Comparison of ENCODE assay signal across 14 mouse cellular contexts in the genomic region with DNA sequence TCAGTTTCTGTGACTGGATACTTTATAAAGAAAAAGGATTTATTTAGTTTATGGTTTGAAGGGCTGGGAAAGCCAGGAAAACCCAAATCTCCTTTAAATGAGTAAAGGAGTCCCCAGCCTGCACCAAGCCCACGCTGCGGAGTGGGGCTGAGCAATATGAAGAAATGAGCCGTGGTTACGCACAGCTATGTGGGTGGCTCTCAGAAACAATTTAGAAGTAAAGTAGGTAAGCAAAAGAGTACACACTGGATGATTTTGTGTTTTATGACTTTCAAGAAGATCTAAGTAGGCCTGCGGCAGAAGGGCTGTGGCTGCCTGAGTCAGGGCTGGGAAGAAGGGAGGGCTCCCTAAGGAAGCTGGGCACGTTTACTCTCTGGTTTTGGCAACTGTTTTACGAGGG.
"Had no signal": no experiment of that assay in that cellular context is flagged by ENCODE, and none has a peak within 500 bp of the region (broad histone marks: within the 10 kb centered on the region; RNA-seq: fewer than 3 reads in every experiment).

No protein-coding gene starts in this region.

- H3K4me3 ChIP-seq: left cerebral cortex, adult 2 months; limb, embryonic 15.5 days; liver, embryonic 12.5 days; midbrain, embryonic 10.5 days; myocyte; neural tube, embryonic 15.5 days; stomach, embryonic 15.5 days had no signal

- H3K27me3 ChIP-seq: limb, embryonic 15.5 days; liver, embryonic 12.5 days; neural tube, embryonic 15.5 days; stomach, embryonic 15.5 days had no signal

- H3K36me3 ChIP-seq: limb, embryonic 15.5 days; liver, embryonic 12.5 days; midbrain, embryonic 10.5 days; neural tube, embryonic 15.5 days; stomach, embryonic 15.5 days had no signal

- H3K4me1 ChIP-seq: limb, embryonic 15.5 days; liver, embryonic 12.5 days; midbrain, embryonic 10.5 days; stomach, embryonic 15.5 days had no signal

- DNase-seq: kidney, adult 11 months; lung, embryonic 14.5 days; lung, postnatal 10 days; lung, postnatal 4 days; midbrain, embryonic 14.5 days; thymus, postnatal 4 days had no signal

- H3K27ac ChIP-seq: hindbrain, postnatal 0 days; left cerebral cortex, adult 2 months; limb, embryonic 15.5 days; liver, embryonic 12.5 days; midbrain, embryonic 10.5 days; neural tube, embryonic 15.5 days; stomach, embryonic 15.5 days had no signal

- ATAC-seq: hindbrain, postnatal 0 days; liver, embryonic 12.5 days had no signal
